Mouse (Mus musculus) spleen, postnatal 36 days (tissue): ENCODE results near the gene Lrch1.
A peak's percentile ranks its signal among the peaks of the same experiment; 100 is the strongest.

Experiments used
- DNase-seq, 2 experiments: peaks; one replicate each; pipeline ENCODE4 v3.0.0; 2022; ENCODE audit warnings: low spot score in 2 of 2, mixed read lengths in 1 of 2

Gene Lrch1

GRCm38 (mm10) chr14:74922039-74922736, 25.5 kb downstream of the Lrch1 start:
- peak; percentile 90 to 91 for DNase-seq

- no peak for DNase-seq
These were observed 26.2 kb downstream of the Lrch1 start for GRCm38 (mm10) chr14:74921471-74921870.

GRCm38 (mm10) chr14:74919132-74919531, 28.5 kb downstream of the Lrch1 start:
- peak; percentile 56 to 70 for DNase-seq

GRCm38 (mm10) chr14:74918521-74919103, 29.1 kb downstream of the Lrch1 start:
- DNase-seq = peak; percentile 57 to 62

- DNase-seq = peak in 1 of 2 experiments; percentile 19
These were observed 30.1 kb downstream of the Lrch1 start for GRCm38 (mm10) chr14:74917504-74918124.

GRCm38 (mm10) chr14:74916691-74917090, 31.0 kb downstream of the Lrch1 start:
- DNase-seq = no peak

GRCm38 (mm10) chr14:74916075-74916474, 31.6 kb downstream of the Lrch1 start:
- no peak for DNase-seq

GRCm38 (mm10) chr14:74915658-74916057, 32.0 kb downstream of the Lrch1 start:
- no peak for DNase-seq

- DNase-seq = no peak
These were observed 32.7 kb downstream of the Lrch1 start for GRCm38 (mm10) chr14:74915025-74915424.

GRCm38 (mm10) chr14:74913381-74914230, 34.1 kb downstream of the Lrch1 start:
- no peak for DNase-seq

GRCm38 (mm10) chr14:74910363-74910762, 37.3 kb downstream of the Lrch1 start:
- DNase-seq = no peak

- peak; percentile 63 to 65 for DNase-seq
These were observed 38.7 kb downstream of the Lrch1 start for GRCm38 (mm10) chr14:74909021-74909420.

GRCm38 (mm10) chr14:74908250-74908649, 39.4 kb downstream of the Lrch1 start:
- peak; percentile 81 to 82 for DNase-seq

GRCm38 (mm10) chr14:74907706-74908105, 40.0 kb downstream of the Lrch1 start:
- no peak for DNase-seq

GRCm38 (mm10) chr14:74905990-74906389, 41.7 kb downstream of the Lrch1 start:
- peak; percentile 70 to 76 for DNase-seq

- DNase-seq = no peak
These were observed 43.2 kb downstream of the Lrch1 start for GRCm38 (mm10) chr14:74904442-74904841.

GRCm38 (mm10) chr14:74903047-74903446, 44.6 kb downstream of the Lrch1 start:
- no peak for DNase-seq

- DNase-seq = no peak
These were observed 46.8 kb downstream of the Lrch1 start for GRCm38 (mm10) chr14:74900705-74901369.

- no peak for DNase-seq
These were observed 47.5 kb downstream of the Lrch1 start for GRCm38 (mm10) chr14:74899953-74900704.

- DNase-seq = no peak
These were observed 48.7 kb downstream of the Lrch1 start for GRCm38 (mm10) chr14:74898939-74899338.

- DNase-seq = no peak
These were observed 54.0 kb downstream of the Lrch1 start for GRCm38 (mm10) chr14:74893693-74894092.
